Mouse (Mus musculus) yolk sac, embryonic 10.5 days (tissue): ENCODE data around the gene Rnase12.
"Not testable (repeated sequence)": the region's sequence is repeated elsewhere in the genome, so short reads cannot be mapped to it uniquely, and the experiment has no call there.

Experiments
- DNase-seq: peaks from one replicate; pipeline ENCODE4 v3.0.0-alpha.2; 2017; ENCODE audit warnings: low spot score

The Rnase12 gene

GRCm38 (mm10) chr14:51017256-51017655 lies 40.2 kb downstream of the Rnase12 start:
- DNase-seq, result no peak

GRCm38 (mm10) chr14:51015780-51016179 lies 41.7 kb downstream of the Rnase12 start:
- no peak for DNase-seq

- DNase-seq, result not testable (repeated sequence)
Measured at GRCm38 (mm10) chr14:51014724-51015123, 42.7 kb downstream of the Rnase12 start.

GRCm38 (mm10) chr14:51009572-51009971 lies 47.9 kb downstream of the Rnase12 start:
- no peak for DNase-seq

GRCm38 (mm10) chr14:51008781-51009180 lies 48.7 kb downstream of the Rnase12 start:
- DNase-seq, result no peak

GRCm38 (mm10) chr14:51007914-51008713 lies 49.3 kb downstream of the Rnase12 start:
- DNase-seq, result no peak

- DNase-seq, result no peak
Measured at GRCm38 (mm10) chr14:51007152-51007801, 50.2 kb downstream of the Rnase12 start, which contains the start of gene Rnase10. Rnase10 (plus strand) TSS chr14:51007751.
